Mouse (Mus musculus) ovary, adult 2 months (tissue): ENCODE results near the gene Ppm1l. TPM values are rescaled to one million over a fixed set of nuclear protein-coding genes. Genes with fewer than 3 reads are reported as not detected.

ENCODE experiments used
- polyA plus RNA-seq: library from polyadenylated mRNA; depleted of rRNA; stranded (reverse); fragments of >200 nt; gene quantifications from 2 replicates; pipeline ENCODE4 v1.2.3, GENCODE M21; 2012; rRNA removed

Gene Ppm1l
- polyA plus RNA-seq: 5.3 and 5.9 TPM in 2 replicates

DNA sequence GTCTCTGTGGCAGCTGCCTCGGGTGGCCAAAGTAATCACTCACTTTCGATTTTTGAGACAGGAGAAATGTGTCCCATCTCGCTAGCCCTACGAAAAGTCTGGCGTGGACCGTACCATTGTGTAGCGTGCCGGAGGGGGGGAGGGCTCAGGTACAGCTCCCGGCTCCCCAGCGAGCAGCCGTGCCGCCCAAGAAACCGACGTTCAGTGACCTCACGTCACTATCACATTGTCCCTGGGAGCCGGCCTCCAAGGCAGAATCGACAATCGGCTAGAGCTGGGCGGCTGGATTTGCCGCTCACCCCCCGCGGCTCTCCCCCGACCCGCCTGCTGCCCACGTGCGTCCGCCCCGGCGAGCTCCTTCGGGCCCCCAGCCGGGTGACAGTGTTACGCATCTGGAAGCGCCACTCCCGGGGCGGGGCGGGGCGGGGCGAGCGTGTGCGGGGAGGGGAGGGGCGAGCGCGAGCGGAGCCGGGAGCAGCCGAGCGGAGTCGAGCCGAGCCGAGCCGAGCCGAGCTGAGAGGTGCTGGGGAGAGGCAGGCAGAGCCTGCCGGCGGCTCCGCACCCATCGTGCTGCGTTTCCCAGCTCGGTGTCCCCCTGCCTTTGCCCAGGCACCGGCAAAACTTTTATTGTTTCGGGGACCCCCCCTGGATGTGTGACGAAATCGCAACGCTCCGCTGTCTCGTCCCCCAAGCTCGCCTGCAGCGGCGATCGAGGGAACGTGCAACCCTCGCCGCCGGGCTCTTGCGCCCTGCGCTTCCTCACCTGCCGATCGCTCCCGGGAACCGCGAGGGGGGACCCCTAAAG lies at the start of gene Ppm1l:
Gene Ppm1l (plus strand): TSS at position 471 of the 805 bp plus-strand sequence.

DNA sequence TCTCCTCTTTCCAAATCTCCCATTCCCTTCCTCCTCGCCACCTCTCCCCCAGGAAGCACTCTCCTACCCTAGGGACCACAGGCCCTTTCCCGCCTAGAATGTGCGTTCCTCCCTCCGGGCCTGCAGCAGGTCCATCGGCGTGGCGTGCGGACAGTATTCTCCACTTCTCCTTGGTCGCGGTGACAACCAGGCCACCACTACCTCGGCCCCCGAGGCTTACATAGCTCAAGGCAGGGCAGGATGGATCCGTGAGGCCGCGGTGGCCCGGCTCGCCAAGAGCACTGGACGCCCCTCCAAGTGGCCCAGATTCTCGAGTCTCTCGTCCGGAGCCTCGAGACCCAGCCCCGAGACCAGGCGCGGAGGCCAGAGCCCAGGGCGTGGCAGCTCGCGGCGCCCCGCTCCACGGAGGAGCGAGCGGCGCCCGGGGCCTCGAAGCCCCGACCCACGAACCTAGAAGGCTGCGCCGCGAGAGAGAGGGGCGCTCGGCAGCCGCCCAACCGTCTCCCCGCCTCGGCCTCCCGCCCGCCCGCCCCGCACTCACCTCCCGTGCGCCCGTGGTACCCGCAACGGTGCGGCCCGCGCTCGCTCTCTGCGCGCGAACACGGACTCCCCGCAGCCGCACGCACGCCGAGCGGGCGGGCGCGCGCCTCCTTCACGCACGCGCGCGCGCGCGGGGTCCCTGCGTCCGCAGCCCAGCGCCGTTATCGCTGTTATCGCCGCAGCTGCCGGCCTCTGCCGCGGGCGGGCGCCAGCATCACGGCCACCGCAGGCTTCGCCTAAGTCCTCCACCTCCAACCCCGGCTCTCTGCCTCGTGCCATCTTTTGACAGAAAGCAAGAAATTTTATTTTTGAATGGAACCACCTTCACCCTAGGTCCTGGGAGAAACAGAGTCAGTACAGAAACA lies 281.9 kb downstream of the Ppm1l start, which contains the start of gene B3galnt1:
Gene B3galnt1 (minus strand): TSS at position 700 of the 905 bp plus-strand sequence.

Other genes with a start within 250 kb of the Ppm1l start
- gene Kpna4, start 189.7 kb upstream of the Ppm1l start, polyA plus RNA-seq: 8.3 and 8.8 TPM in 2 replicates
- gene Arl14, start 94.4 kb upstream of the Ppm1l start, polyA plus RNA-seq: 0.12 TPM in 1 of 2 replicates, not detected in the other